Mouse (Mus musculus) intestine, embryonic 16.5 days (tissue): ENCODE measurements around the gene Wfdc11. TPM values are rescaled to one million over a fixed set of nuclear protein-coding genes. Genes with fewer than 3 reads are reported as not detected.

Source experiments
- polyA plus RNA-seq: library from polyadenylated mRNA; unstranded; fragments of >200 nt; fragmentation: Nextera tagmentation; extraction: Ambion mirVana; gene quantifications from 2 replicates; pipeline ENCODE4 v1.2.1, GENCODE M21; 2015

Wfdc11 gene
- polyA plus RNA-seq, 1 experiment from 2014 or later, result not detected

Other genes with a start within 250 kb of the Wfdc11 start
- gene Sdc4, start 230.2 kb downstream of the Wfdc11 start, polyA plus RNA-seq, result 130 and 138 TPM in 2 replicates
- 54.0 and 56.4 TPM in 2 replicates for gene Sys1, start 217.1 kb downstream of the Wfdc11 start, polyA plus RNA-seq
- gene Gm20458, start 213.1 kb downstream of the Wfdc11 start, polyA plus RNA-seq, result 9.8 and 11.9 TPM in 2 replicates
- gene Trp53tg5, start 200.4 kb downstream of the Wfdc11 start, polyA plus RNA-seq, result not detected in 2 replicates
- gene Dbndd2, start 188.0 kb downstream of the Wfdc11 start, polyA plus RNA-seq, result 16.0 and 16.4 TPM in 2 replicates
- gene Pigt, start 176.6 kb downstream of the Wfdc11 start, polyA plus RNA-seq, result 59.1 and 61.4 TPM in 2 replicates
- 36.8 and 42.4 TPM in 2 replicates for gene Wfdc2, start 111.7 kb downstream of the Wfdc11 start, polyA plus RNA-seq
- not detected in 2 replicates for gene Spint3, start 100.6 kb downstream of the Wfdc11 start, polyA plus RNA-seq
- 0.59 and 1.4 TPM in 2 replicates for gene Wfdc6a, start 88.6 kb downstream of the Wfdc11 start, polyA plus RNA-seq
- not detected in 2 replicates for gene Eppin, start 80.5 kb downstream of the Wfdc11 start, polyA plus RNA-seq
- not detected in 2 replicates for gene Wfdc6b, start 60.6 kb downstream of the Wfdc11 start, polyA plus RNA-seq
- gene Wfdc8, start 60.5 kb downstream of the Wfdc11 start, polyA plus RNA-seq, result not detected in 2 replicates
- gene Wfdc16, start 35.3 kb downstream of the Wfdc11 start, polyA plus RNA-seq, result not detected in 2 replicates
- 0.34 TPM in 1 of 2 replicates, not detected in the other for gene Wfdc10, start 18.0 kb downstream of the Wfdc11 start, polyA plus RNA-seq
- gene Wfdc9, start 17.5 kb downstream of the Wfdc11 start, polyA plus RNA-seq, result not detected in 2 replicates
- gene Wfdc13, start 11.0 kb upstream of the Wfdc11 start, polyA plus RNA-seq, result 0.17 and 0.21 TPM in 2 replicates
- not detected in 2 replicates for gene Spint4, start 24.4 kb upstream of the Wfdc11 start, polyA plus RNA-seq
- not detected in 2 replicates for gene Spint5, start 41.2 kb upstream of the Wfdc11 start, polyA plus RNA-seq
- 1.3 and 1.8 TPM in 2 replicates for gene Wfdc3, start 71.8 kb upstream of the Wfdc11 start, polyA plus RNA-seq
- gene Dnttip1, start 71.9 kb upstream of the Wfdc11 start, polyA plus RNA-seq, result 55.9 and 56.9 TPM in 2 replicates
- 360 and 426 TPM in 2 replicates for gene Ube2c, start 95.8 kb upstream of the Wfdc11 start, polyA plus RNA-seq
- gene Tnnc2, start 105.9 kb upstream of the Wfdc11 start, polyA plus RNA-seq, result 3.2 and 3.9 TPM in 2 replicates
- gene Snx21, start 111.7 kb upstream of the Wfdc11 start, polyA plus RNA-seq, result 18.3 and 19.6 TPM in 2 replicates
- gene Acot8, start 130.8 kb upstream of the Wfdc11 start, polyA plus RNA-seq, result 37.5 and 39.5 TPM in 2 replicates
- gene Zswim3, start 131.0 kb upstream of the Wfdc11 start, polyA plus RNA-seq, result 9.3 and 10.3 TPM in 2 replicates
- 11.7 and 13.4 TPM in 2 replicates for gene Zswim1, start 148.6 kb upstream of the Wfdc11 start, polyA plus RNA-seq
- gene Spata25, start 154.4 kb upstream of the Wfdc11 start, polyA plus RNA-seq, result not detected in 2 replicates
- 418 and 551 TPM in 2 replicates for gene Ctsa, start 158.8 kb upstream of the Wfdc11 start, polyA plus RNA-seq
- 6.1 and 7.5 TPM in 2 replicates for gene Neurl2, start 159.4 kb upstream of the Wfdc11 start, polyA plus RNA-seq
- gene Pltp, start 183.6 kb upstream of the Wfdc11 start, polyA plus RNA-seq, result 31.4 and 31.5 TPM in 2 replicates
- 57.9 and 64.0 TPM in 2 replicates for gene Pcif1, start 205.2 kb upstream of the Wfdc11 start, polyA plus RNA-seq
- 9.6 and 10.5 TPM in 2 replicates for gene Zfp335, start 237.7 kb upstream of the Wfdc11 start, polyA plus RNA-seq